Mouse (Mus musculus) forebrain, embryonic 11.5 days (tissue): ENCODE measurements around the gene Slc35f2. TPM values are rescaled to one million over a fixed set of nuclear protein-coding genes. Genes with fewer than 3 reads are reported as not detected.

Source experiments
- polyA plus RNA-seq: library from polyadenylated mRNA; unstranded; fragments of >200 nt; fragmentation: Nextera tagmentation; extraction: Ambion mirVana; gene quantifications from 2 replicates; pipeline ENCODE4 v1.2.1, GENCODE M21; 2014

Gene Slc35f2
- polyA plus RNA-seq, 1 experiment from 2014 or later: 4.6 TPM

Other genes starting within 250 kb of the Slc35f2 start
- gene Atm, start 234.8 kb upstream of the Slc35f2 start, polyA plus RNA-seq: 21.5 and 27.2 TPM in 2 replicates
- 24.3 and 27.3 TPM in 2 replicates for gene Npat, start 234.5 kb upstream of the Slc35f2 start, polyA plus RNA-seq
- 44.6 and 48.8 TPM in 2 replicates for gene Acat1, start 161.2 kb upstream of the Slc35f2 start, polyA plus RNA-seq
- gene Cul5, start 101.5 kb upstream of the Slc35f2 start, polyA plus RNA-seq: 46.9 and 47.8 TPM in 2 replicates
- gene Rab39, start 65.3 kb upstream of the Slc35f2 start, polyA plus RNA-seq: 4.8 TPM in 2 replicates
- gene Sln, start 78.6 kb downstream of the Slc35f2 start, polyA plus RNA-seq: not detected in 2 replicates
- 2.8 and 2.9 TPM in 2 replicates for gene Elmod1, start 203.8 kb downstream of the Slc35f2 start, polyA plus RNA-seq